1 mouse cellular context compared by ENCODE assay signal in the genomic region with DNA sequence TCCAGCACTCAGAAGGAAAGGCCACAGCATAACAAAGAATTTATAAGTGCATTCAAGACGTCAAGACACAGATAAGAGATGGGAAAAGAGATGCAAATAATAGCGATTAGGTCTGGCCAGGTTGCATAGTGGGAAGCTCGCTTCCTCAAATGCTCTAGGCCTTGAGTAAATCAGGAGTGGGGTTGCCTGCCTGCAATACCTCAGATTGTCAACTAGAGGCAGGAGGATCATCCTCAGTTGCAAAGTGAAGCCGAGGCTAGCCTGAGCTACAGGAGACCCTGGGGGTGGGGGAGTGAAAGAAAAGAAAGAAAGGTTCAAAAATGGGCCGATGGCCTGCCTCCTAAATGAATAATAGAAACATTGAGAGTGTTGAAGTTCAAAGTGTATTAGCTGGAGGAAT.
TF ChIP-seq lines count a peak whose summit lies in the region.

No protein-coding gene starts in this region.

TF ChIP-seq in CH12.LX, 34 proteins besides CTCF, POLR2A, EP300 and RAD21 (continued from another document):
- no peak for TF ChIP-seq USF1 (IDR thresholded peaks at IDR 0.05; ENCODE audit: low read depth, low read length)
- no peak for TF ChIP-seq CHD2 (IDR thresholded peaks at IDR 0.05; ENCODE audit: low read length)
- no peak for TF ChIP-seq ELF1 (IDR thresholded peaks at IDR 0.05; ENCODE audit: low read depth, low read length)
- no peak for TF ChIP-seq HCFC1 (IDR thresholded peaks at IDR 0.05; ENCODE audit: low read depth, low read length)
